Comparison of ENCODE assay signal across 10 mouse cellular contexts in genomic region chr4:141705331-141705730, GRCm38 (mm10). TPM values are rescaled to one million over a fixed set of nuclear protein-coding genes. Genes with fewer than 3 reads are reported as not detected.
A peak's percentile ranks its signal among the peaks of the same experiment; 100 is the strongest.
DNase-seq lines count a peak whose midpoint lies in the region; ATAC-seq and TF ChIP-seq lines count a peak whose summit lies in the region.
"Had no signal": no experiment of that assay in that cellular context is flagged by ENCODE, and none has a peak within 500 bp of the region (broad histone marks: within the 10 kb centered on the region; RNA-seq: fewer than 3 reads in every experiment).

No protein-coding gene starts in this region.

- H3K4me2 ChIP-seq in kidney, embryonic 16.5 days (replicated peaks; ENCODE audit: low read depth, low read length): no peak overlapping the region
- H3K4me2 ChIP-seq in forebrain, postnatal 0 days (ENCODE audit: low read depth): no peak overlapping the region

- peaks cover 79% of the 10 kb centered on the region for H3K36me3 ChIP-seq in kidney, embryonic 16.5 days (ENCODE audit: insufficient read depth, low read length)
- peaks cover 86% of the 10 kb centered on the region for H3K36me3 ChIP-seq in forebrain, postnatal 0 days (ENCODE audit: insufficient read depth)

- no peaks in the 10 kb centered on the region for H3K4me1 ChIP-seq in kidney, embryonic 16.5 days (ENCODE audit: insufficient read depth, low read length)
- no peaks in the 10 kb centered on the region for H3K4me1 ChIP-seq in forebrain, postnatal 0 days (ENCODE audit: insufficient read depth)

- ATAC-seq in kidney, embryonic 16.5 days (ENCODE audit: low FRiP score, low TSS enrichment): no peak
- ATAC-seq in forebrain, postnatal 0 days: peak; percentile 93

- WGBS in kidney, embryonic 16.5 days: 79% methylated on average over 4 of the region's 4 CpGs
- 56% methylated on average over 4 of the region's 4 CpGs for WGBS in forebrain, postnatal 0 days

- H3K9me3 ChIP-seq in kidney, embryonic 16.5 days (ENCODE audit: low read length): no peaks in the 10 kb centered on the region
- H3K9me3 ChIP-seq in forebrain, postnatal 0 days (ENCODE audit: low read length): no peaks in the 10 kb centered on the region

- no peak overlapping the region for H3K4me3 ChIP-seq in kidney, embryonic 16.5 days (ENCODE audit: low read length)
- no peak overlapping the region for H3K4me3 ChIP-seq in forebrain, postnatal 0 days (ENCODE audit: low read depth, low read length)

- no peak for TF ChIP-seq CTCF in forebrain, postnatal 0 days (IDR thresholded peaks at IDR 0.05; ENCODE audit: low read depth)

- peak; percentile 67 for DNase-seq in kidney, postnatal 10 days
- DNase-seq in forebrain, postnatal 0 days: peak; percentile 69
- DNase-seq in layer of hippocampus, adult 9-11 months: peak; percentile 91
- peak; percentile 70 for DNase-seq in right cerebral cortex, adult 18-20 months
- no peak for DNase-seq in spleen, postnatal 14 days (ENCODE audit: low spot score in 2 of 2)
- no peak for DNase-seq in gastrocnemius, postnatal 25 days

- H3K27me3 ChIP-seq in kidney, embryonic 16.5 days (ENCODE audit: insufficient read depth, low read length): no peaks in the 10 kb centered on the region
- no peaks in the 10 kb centered on the region for H3K27me3 ChIP-seq in forebrain, postnatal 0 days (ENCODE audit: insufficient read depth, low read length)

- H3K27ac ChIP-seq in kidney, embryonic 16.5 days (ENCODE audit: low read length): no peak overlapping the region
- H3K27ac ChIP-seq in forebrain, postnatal 0 days (ENCODE audit: low read depth, low read length): peak overlapping the region; percentile 41; the same call in 1 of the 2 replicates

- no peak overlapping the region for H3K9ac ChIP-seq in kidney, embryonic 16.5 days (replicated peaks; ENCODE audit: low read length)
- H3K9ac ChIP-seq in forebrain, postnatal 0 days: no peak overlapping the region

RNA-seq across cellular contexts. Expression of gene Ddi2, which starts 17.9 kb away (rescaled TPM):
- polyA plus RNA-seq in kidney, embryonic 16.5 days (2015; fragmentation: Nextera tagmentation; extraction: Ambion mirVana): 19.1 and 20.9 TPM in 2 replicates
- 17.2 and 20.7 TPM in 2 replicates for total RNA-seq in forebrain, postnatal 0 days (2014; rRNA removed)
- 8.2 and 11.1 TPM in 2 replicates for polyA plus RNA-seq in forebrain, postnatal 0 days (2015; fragmentation: Nextera tagmentation; extraction: Ambion mirVana)
- 10 to 100 TPM; 34.4 to 42.4 TPM for total RNA-seq in gastrocnemius, postnatal 25 days (2021)

RNA-seq across cellular contexts. Expression of gene Rsc1a1, which starts 19.9 kb away (rescaled TPM):
- polyA plus RNA-seq in kidney, embryonic 16.5 days (2015; fragmentation: Nextera tagmentation; extraction: Ambion mirVana): 0.62 TPM in 1 of 2 replicates, not detected in the other
- 3.1 and 4.8 TPM in 2 replicates for total RNA-seq in forebrain, postnatal 0 days (2014; rRNA removed)
- 0.36 and 0.53 TPM in 2 replicates for polyA plus RNA-seq in forebrain, postnatal 0 days (2015; fragmentation: Nextera tagmentation; extraction: Ambion mirVana)
- 1 to 10 TPM; 1.4 to 2.3 TPM for total RNA-seq in gastrocnemius, postnatal 25 days (2021)
- polyA plus RNA-seq: liver, embryonic 16.5 days had no signal

RNA-seq across cellular contexts. Expression of gene Plekhm2, which starts 40.6 kb away (rescaled TPM):
- polyA plus RNA-seq in kidney, embryonic 16.5 days (2015; fragmentation: Nextera tagmentation; extraction: Ambion mirVana): 6.4 TPM in 2 replicates
- 27.3 and 33.7 TPM in 2 replicates for total RNA-seq in forebrain, postnatal 0 days (2014; rRNA removed)
- polyA plus RNA-seq in forebrain, postnatal 0 days (2015; fragmentation: Nextera tagmentation; extraction: Ambion mirVana): 5.0 and 5.6 TPM in 2 replicates
- 10 to 100 TPM; 24.3 to 32.7 TPM for total RNA-seq in gastrocnemius, postnatal 25 days (2021)

RNA-seq across cellular contexts. Expression of gene Agmat, which starts 41.1 kb away (rescaled TPM):
- 1.7 and 2.0 TPM in 2 replicates for polyA plus RNA-seq in kidney, embryonic 16.5 days (2015; fragmentation: Nextera tagmentation; extraction: Ambion mirVana)
- total RNA-seq in forebrain, postnatal 0 days (2014; rRNA removed): not detected in 2 replicates
- polyA plus RNA-seq in forebrain, postnatal 0 days (2015; fragmentation: Nextera tagmentation; extraction: Ambion mirVana): not detected in 2 replicates
- total RNA-seq in gastrocnemius, postnatal 25 days (2021): under 1 TPM in 1 of 2 experiments, not detected in 1; 0.20 TPM
- total RNA-seq: hematopoietic stem cell, adult 5-6 weeks had no signal
- polyA plus RNA-seq: embryonic facial prominence, embryonic 11.5 days had no signal

Comparison
In these comparisons a context has a peak if more than half of its experiments do, and no peak if none do; other contexts are left out.
1. DNase-seq: peak in kidney, postnatal 10 days (single experiment), forebrain, postnatal 0 days (single experiment), layer of hippocampus, adult 9-11 months (single experiment) and right cerebral cortex, adult 18-20 months (single experiment); none in spleen, postnatal 14 days (0 of 2) and gastrocnemius, postnatal 25 days (single experiment).